Mouse (Mus musculus) liver, adult (tissue): Measurements from ENCODE around the gene Tnnt1.
A peak's percentile ranks its signal among the peaks of the same experiment; 100 is the strongest.

Source experiments
- GATA4 ChIP-seq: IDR thresholded peaks from 2 replicates; pipeline ENCODE4 v1.6.1; 2014; ENCODE audit warnings: mild to moderate bottlenecking, low read length; ENCODE audit not compliant: insufficient replicate concordance

Tnnt1 gene

DNA sequence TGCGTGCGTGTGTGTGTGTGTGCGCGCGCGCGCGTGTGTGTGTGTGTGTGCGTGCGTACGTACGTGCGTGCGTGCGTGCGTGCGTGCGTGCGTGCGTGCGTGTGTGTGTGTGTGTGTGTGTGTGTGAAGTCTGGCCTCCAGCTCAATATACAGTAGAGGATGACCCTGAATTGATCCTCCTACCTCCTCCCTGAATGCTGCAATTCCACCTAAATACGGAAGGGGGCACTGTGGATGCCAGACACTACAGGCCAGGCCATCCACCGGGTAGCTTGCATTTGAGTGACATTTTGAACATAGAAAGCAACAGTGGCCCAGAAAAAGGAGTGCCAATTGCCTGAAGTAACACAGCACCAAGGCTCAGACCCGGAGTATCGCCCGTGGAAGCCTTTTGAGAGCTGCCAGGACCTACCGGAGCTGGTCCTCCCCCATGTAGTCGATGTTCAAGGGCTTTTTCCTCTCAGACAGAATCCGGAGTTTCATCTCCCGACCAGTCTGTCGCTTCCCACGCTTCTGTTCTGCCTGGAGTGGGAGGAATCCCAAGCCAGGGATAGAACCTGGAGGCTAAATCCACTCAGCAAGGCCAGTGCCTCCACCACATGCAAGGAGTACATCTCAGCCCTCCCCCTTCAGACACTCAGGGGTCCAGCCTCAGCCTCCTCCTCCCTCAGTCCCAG lies 8.0 kb downstream of the Tnnt1 start:
- TF ChIP-seq GATA4: no peak

DNA sequence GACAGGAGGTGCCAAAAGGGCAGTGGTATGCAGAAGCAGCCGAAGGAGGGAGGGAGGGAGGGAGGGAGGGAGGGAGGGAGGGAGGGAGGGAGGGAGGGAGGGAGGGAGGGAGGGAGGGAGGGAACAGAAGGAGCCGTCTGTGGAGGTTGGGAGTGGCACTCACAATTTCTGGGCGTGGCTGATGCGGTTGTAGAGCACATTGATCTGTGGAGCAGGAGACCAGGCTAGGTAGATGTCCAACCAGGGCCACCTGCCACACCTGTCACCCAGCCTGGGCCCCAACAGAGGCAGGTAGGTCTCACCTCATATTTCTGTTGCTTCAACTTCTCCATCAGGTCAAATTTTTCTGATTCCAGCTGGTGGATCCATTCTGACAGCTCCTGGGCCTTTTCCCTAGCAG lies 9.0 kb downstream of the Tnnt1 start:
- TF ChIP-seq GATA4: no peak

DNA sequence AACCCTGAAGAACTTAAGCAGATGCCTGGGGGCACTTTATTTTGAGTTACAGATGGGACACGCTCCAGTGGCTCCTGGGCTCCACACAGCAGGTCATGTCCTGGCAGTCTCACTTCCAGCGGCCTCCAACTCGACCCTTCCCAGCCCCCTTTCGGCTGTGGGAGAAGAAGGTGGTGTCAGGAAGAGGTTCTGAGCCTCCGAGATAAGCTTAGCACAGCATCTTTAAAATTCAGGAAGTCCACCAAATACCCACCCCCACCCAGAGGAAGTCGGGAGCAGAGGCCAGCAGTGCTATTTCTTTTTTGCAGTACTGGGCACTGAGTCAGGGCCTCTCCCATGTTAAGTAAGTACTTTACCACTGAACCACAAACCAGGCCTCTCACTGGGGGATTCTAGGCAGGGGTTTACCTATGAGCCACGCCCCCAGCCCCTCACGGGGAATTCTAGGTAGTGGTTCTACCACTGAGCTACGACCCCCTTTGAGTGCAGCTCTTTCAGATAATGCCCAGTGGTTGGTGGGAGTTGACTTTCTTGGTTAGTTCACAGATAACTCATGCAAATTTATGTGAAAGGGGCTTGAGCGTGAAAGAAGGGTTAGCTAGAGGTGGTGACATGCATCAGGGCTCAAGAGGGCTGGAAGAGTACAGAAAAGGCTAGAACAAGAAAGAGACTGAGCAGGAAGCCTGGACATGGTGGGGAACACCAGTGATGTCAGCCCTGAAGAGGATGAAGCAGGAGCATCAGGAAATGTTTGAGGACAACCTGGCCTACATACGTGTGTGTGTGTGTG lies 11.3 kb downstream of the Tnnt1 start:
- TF ChIP-seq GATA4: peak; percentile 67; the same call in 1 of the 2 replicates

DNA sequence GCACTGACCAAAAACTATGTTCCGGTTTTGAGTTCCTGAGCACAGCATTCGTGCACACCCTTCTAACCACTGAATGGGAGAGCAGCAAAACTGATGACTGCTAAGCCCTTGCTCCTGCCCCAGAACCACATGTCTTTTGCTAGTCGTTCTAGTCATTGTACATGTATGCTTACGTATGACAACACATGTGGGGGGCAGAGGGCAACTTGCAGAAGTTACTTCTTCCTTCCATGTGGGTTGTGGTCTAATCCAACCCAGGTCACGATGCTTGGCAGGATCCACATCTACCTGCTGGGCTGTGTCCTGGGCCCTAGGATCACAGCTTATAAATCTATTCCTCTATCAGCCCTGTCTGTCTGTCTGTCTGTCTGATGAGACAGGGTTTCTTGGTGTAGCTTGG lies 12.3 kb downstream of the Tnnt1 start:
- TF ChIP-seq GATA4: no peak

DNA sequence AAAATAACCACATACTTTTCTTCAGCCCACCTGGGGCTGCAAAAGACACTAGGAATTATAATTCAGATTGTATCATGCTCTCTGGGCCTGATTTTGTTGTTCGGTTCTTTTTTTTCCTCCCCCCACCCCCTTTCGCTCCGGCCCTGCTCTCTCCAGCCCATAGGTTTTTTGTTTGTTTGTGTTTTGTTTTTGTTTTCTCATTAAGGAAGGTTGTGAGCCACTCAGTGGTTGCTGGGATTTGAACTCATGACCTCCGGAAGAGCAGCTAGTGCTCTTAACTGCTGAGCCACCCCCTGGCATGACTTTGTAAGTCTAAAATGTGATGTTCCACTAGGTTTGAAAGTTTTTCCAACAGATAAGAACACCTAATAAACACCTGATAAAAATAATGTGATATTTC lies 13.1 kb downstream of the Tnnt1 start:
- no peak for TF ChIP-seq GATA4

DNA sequence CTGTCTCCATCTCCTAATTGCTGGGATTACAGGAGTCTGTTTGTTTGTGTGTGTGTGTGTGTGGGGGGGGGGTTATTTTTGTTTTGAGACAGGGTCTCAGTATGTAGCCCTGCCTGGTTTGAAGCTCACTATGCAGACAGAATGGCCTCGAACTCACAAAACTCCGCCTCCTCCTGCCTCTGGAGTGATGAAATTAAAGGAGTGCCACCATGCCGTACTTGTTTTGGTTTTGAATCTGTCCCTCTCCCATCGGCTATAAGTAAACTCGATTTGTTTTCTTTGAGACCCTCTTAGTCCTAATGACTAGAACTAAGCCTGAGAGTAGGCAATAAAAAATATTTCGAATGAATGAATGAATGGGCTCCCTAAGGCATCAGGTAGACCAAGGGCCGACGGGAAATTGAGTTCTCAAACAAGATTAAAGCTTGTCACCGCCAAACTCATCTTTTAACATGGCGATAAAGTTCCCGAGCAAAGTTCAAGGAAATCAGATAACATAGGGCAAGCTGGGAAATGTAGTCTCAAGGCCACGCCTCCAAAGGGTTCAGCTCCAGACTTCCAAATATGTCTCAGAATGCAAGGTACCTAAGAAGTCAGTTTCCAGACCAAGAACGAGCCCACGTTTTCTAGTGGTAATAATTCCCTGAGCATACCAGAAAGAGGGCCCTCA lies 13.6 kb downstream of the Tnnt1 start:
- TF ChIP-seq GATA4: peak; percentile 94

DNA sequence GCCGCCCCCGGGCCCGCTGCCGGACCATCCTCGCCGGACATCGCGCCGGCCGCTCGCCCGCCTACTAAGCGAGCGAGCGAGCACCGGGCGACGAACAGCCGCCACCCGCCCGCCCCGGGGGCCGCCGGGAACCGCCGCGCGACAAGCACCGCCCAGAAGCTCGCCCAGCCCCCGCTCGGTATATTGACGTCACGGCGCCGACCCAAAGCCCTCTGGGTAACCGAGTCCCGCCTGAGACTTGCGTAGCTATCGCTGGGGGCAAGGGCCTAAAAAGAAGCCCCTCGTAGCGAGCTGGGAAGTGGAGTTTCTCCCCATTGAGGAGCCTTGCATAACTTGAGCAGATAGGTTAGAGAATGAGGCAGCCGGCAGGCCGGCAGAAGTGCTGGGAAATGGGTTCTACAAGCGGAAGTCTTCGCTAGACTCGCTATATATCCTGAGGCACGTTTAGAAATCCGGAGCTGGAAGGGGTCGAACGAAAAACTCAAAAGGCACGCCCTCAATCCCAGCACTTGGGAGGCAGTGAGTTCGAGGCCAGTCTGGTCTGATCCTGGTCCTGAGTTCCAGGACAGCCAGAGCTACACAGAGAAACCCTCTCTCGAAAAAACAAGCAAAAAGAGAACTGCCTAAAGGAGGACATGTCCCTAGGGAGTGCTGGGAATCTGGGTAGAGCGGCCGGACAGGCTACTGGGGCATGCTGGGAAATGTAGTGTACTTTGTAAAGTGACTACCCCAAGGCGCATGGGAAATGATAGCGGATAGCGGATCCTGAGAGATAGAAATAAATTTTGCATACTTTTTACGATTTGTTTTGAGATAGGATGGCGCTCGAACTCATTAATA lies 14.4 kb downstream of the Tnnt1 start, which contains the start of gene Ppp1r12c:
Gene Ppp1r12c, minus strand, starts transcription at position 123 of the 840 bp plus-strand sequence.
- TF ChIP-seq GATA4: peak; percentile 29; the same call in 1 of the 2 replicates

DNA sequence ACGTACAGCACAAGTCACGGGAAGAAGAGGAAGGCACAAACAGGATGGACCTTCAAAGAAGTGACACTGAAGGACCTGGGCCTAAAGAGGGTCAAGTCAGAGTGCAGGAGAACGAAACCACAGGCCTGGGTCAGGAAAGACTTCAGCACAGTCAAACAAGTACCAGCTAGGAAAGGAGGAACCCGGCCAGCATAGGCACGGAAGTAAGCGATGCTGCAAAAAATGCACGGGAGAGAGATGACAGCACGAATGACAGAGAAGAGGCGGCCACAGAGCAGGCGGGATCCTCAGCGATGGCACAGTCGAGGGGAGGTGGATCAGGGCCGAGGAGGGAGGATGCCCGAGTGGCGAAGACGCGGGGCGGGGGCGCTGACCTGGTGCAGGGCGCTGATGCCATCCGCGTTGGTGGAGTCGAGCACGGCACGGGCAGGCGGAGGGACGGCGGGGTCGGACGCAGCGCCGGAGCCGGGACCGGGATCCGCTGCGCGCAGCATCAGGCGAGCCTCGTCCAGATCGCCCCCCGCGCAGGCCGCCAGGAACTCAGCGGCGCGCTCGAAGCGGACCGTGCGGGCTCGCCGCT lies 15.2 kb downstream of the Tnnt1 start:
- no peak for TF ChIP-seq GATA4

DNA sequence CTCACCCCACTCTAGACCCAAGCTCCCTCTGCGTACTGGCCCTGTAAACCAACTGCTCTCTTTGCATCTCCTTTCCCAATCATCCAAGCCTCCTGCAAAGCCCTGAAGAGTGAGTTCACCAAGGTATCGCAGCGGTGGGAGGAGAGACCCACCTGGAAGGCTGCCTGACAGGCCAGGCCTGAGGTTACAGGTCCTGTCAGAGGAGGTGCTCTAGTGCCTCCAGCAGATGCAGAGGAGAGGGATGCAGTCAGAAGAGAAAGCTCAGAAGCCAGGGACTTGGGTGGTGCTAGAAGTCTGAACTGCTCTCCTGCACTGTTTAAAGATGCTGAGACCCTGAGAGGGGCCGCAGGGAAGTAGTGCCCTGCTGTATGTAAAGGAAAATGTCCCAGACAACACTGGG lies 17.1 kb downstream of the Tnnt1 start:
- TF ChIP-seq GATA4: no peak

DNA sequence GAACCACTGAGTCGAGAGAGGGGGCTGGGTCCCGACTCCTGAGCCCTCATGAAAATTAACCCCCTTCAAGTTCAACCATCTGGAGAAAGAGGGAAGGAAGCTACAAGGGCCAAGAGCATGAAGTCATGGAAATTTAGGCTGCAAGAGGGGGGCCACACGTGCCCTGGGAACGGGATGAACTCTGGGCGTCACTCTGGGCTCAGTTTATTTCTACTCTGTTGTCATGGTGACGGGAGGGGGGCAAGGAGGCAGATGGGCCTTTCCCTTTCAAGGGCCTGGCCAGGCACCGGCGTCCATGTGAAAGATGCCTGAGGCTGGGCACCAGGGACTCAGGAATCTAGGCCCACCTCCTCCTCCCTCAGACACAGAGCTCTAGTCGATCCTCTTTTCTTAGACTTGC lies 17.9 kb downstream of the Tnnt1 start:
- no peak for TF ChIP-seq GATA4

DNA sequence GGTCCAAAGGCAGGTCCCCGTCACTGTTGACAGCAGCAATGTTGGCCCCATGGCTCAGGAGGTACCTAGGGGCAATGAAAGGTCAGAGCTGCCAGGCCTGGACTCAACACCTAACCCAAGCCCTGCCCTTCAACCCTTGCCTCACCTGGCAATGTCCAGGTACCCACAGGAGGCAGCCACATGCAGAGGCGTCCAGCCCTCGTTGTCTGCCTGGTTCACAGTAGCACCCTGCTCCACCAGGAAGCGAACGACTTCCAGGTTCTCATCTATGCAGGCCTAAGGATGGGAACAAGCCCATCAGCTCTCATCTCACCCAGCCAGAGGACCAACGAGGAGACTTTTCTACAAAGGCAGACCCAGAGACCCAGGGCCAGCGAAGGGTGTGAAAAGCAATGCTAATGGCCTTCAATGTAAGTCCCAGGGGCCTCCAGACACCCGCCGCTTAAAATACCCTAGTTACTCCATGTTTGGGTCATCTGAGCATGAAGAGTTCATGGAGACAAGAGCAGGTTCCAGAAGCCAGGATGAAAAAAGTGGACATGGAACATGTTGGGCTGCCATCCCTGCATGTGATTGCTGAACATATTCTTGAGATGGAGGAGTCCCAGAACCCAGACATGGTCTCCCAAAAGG lies 18.8 kb downstream of the Tnnt1 start:
- no peak for TF ChIP-seq GATA4

DNA sequence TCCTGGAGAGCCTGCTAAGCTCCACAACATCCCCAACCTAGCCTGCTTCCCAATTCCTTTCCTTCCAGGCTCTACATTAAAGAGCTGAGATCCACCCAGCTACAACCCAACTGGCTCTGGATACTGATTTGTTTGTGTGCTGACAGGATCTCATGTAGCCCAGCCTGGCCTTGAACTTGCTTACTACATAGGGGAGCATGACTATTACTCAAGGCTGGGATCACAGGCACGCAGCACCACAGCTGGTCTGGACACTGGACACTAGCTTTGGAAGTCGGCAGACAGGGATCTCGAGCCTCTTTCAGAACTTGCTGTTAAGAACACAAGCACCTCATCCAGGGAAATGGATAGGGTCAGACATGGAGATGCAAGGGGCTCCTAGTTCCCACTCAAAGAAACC lies 19.7 kb downstream of the Tnnt1 start:
- no peak for TF ChIP-seq GATA4

DNA sequence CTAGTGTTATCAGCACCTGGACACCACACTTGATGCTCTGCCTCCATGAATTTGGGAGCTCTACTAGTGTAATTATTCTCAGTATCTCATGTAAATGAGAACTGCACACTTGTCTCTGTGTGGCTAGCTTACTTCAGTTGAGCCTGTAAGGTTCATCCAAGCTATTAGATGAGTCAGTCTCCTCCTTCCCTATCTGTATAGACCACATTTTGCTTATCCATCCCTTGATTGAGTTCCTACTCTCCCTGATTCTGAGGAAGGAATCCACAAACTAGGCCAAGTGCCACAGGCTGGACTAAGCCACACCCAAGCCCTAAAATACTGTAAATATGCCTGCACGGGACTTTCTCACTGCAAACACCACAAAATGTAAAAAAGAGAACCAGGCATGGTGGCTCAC lies 22.2 kb downstream of the Tnnt1 start:
- no peak for TF ChIP-seq GATA4
